Mouse (Mus musculus) cerebellum, adult 9-10 months (tissue): Measurements from ENCODE around the gene Acad12.
"Not testable (repeated sequence)": the region's sequence is repeated elsewhere in the genome, so short reads cannot be mapped to it uniquely, and the experiment has no call there.

ENCODE experiments used
- DNase-seq: peaks from one replicate; pipeline ENCODE4 v3.0.0; 2022

Gene Acad12

GRCm38 (mm10) chr5:121618592-121619513, at the start of gene Acad12:
Gene Acad12 (minus strand): TSS chr5:121618938.
- peak; percentile 88 for DNase-seq

GRCm38 (mm10) chr5:121668411-121668810, 49.7 kb upstream of the Acad12 start:
- DNase-seq = no peak

- DNase-seq = no peak
Observed at GRCm38 (mm10) chr5:121667067-121667466, 48.3 kb upstream of the Acad12 start.

- no peak for DNase-seq
Observed at GRCm38 (mm10) chr5:121664971-121665370, 46.2 kb upstream of the Acad12 start.

- DNase-seq = peak; percentile 55
Observed at GRCm38 (mm10) chr5:121664078-121664477, 45.3 kb upstream of the Acad12 start.

- no peak for DNase-seq
Observed at GRCm38 (mm10) chr5:121663456-121663855, 44.7 kb upstream of the Acad12 start.

- no peak for DNase-seq
Observed at GRCm38 (mm10) chr5:121661494-121661893, 42.8 kb upstream of the Acad12 start.

GRCm38 (mm10) chr5:121660897-121661254, 42.1 kb upstream of the Acad12 start:
- DNase-seq = no peak

GRCm38 (mm10) chr5:121660059-121660896, 41.5 kb upstream of the Acad12 start, which contains the start of the genes Acad10 and Brap:
Gene Acad10 (minus strand): TSS chr5:121660514.
Gene Brap (plus strand): TSS chr5:121660563.
- peak; percentile 95 for DNase-seq

GRCm38 (mm10) chr5:121657656-121658055, 38.9 kb upstream of the Acad12 start:
- DNase-seq = not testable (repeated sequence)

GRCm38 (mm10) chr5:121656866-121657265, 38.1 kb upstream of the Acad12 start:
- not testable (repeated sequence) for DNase-seq

GRCm38 (mm10) chr5:121654526-121654925, 35.8 kb upstream of the Acad12 start:
- no peak for DNase-seq

GRCm38 (mm10) chr5:121649134-121649533, 30.4 kb upstream of the Acad12 start:
- DNase-seq = no peak

GRCm38 (mm10) chr5:121639601-121640000, 20.9 kb upstream of the Acad12 start:
- DNase-seq = no peak

GRCm38 (mm10) chr5:121637296-121637695, 18.6 kb upstream of the Acad12 start:
- DNase-seq = no peak

- DNase-seq = no peak
Observed at GRCm38 (mm10) chr5:121634668-121635067, 15.9 kb upstream of the Acad12 start.

GRCm38 (mm10) chr5:121632804-121633203, 14.1 kb upstream of the Acad12 start:
- no peak for DNase-seq

GRCm38 (mm10) chr5:121631106-121631647, 12.4 kb upstream of the Acad12 start:
- not testable (repeated sequence) for DNase-seq

- DNase-seq = peak; percentile 69
Observed at GRCm38 (mm10) chr5:121627871-121628270, 9.1 kb upstream of the Acad12 start.

GRCm38 (mm10) chr5:121623241-121623640, 4.5 kb upstream of the Acad12 start:
- DNase-seq = no peak

- DNase-seq = no peak
Observed at GRCm38 (mm10) chr5:121621102-121621501, 2.4 kb upstream of the Acad12 start.

GRCm38 (mm10) chr5:121614921-121615320, 3.8 kb downstream of the Acad12 start:
- DNase-seq = not testable (repeated sequence)

GRCm38 (mm10) chr5:121612036-121612435, 6.7 kb downstream of the Acad12 start:
- no peak for DNase-seq
